Mouse (Mus musculus): ENCODE measurements around the gene Mcm3ap. TPM values are rescaled to one million over a fixed set of nuclear protein-coding genes. Genes with fewer than 3 reads are reported as not detected.

Gene Mcm3ap
- polyA plus RNA-seq, 1 experiment, result 66.6 TPM

DNA sequence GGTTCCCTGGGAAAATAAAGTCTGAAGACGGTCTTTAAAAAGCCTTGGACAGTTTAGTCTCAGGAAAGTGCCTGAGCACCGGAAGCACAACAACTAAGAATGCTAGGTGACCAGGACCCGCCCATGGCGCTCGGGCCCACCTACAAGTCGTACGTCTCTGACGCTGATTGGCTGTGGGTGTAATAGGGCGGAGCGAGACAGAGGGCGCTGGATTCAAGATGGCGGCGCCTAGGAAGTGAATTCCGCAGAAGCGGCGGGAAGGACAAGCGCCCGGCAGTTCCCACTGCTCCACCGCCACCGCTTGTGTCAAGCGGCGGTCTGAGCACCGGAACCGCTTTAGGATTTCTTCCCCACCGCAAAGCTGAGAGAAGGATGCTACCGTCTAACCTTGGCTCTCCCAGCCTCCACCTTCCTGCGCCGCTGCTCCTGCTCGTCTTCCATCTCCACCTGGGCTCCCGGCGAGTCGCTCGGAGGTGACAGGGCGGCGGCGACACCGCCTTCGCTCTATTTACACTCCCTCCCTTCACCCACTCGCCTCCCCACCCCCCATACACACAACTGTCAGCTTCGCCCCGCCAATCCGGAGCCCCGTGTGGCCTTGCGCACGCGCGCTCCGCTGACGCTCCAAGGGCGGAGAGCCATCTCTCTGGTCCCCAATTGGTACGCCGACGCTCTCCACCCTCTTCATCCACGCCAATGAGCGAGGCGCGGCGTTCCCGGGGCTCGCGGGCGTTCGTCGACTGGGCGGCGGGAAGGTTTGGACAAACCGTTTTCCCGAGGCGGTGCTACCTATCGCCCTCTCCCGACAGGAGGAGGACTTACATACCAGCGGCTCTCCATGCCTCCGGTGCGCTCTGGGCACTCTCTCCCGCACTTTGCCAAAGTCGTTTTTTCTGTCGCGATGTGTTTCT, 26.3 kb upstream of the Mcm3ap start, which contains the start of gene Pcnt:
Pcnt (minus strand) TSS at position 609 of the 911 bp plus-strand sequence.
- H3K9me3 ChIP-seq (replicated peaks; ENCODE audit: control insufficient read depth, insufficient read depth, low read length, poor library complexity, severe bottlenecking), result no peaks in the 10 kb centered on the region
- TF ChIP-seq EP300 (IDR thresholded peaks at IDR 0.05; ENCODE audit: insufficient read depth, low read depth, low read length) (no peak; the same call in 1 of the 2 replicates), CTCF (IDR thresholded peaks at IDR 0.05; ENCODE audit: low read depth, low read length) (peak; percentile 54), POLR2A (IDR thresholded peaks at IDR 0.05; ENCODE audit: insufficient read depth, low read length) (peak; percentile 54)
- H3K9ac ChIP-seq (ENCODE audit: low read depth, poor library complexity, severe bottlenecking), result peak within 1 kb of the TSS; percentile 80
- peak within 1 kb of the TSS; percentile 64 for H3K27ac ChIP-seq (ENCODE audit: insufficient read depth, low read length)
- peaks cover 3% of the 10 kb centered on the region for H3K4me1 ChIP-seq (ENCODE audit: control insufficient read depth, insufficient read depth, low read length)
- H3K27me3 ChIP-seq (ENCODE audit: control insufficient read depth, insufficient read depth, low read length, poor library complexity, severe bottlenecking), result no peaks in the 10 kb centered on the region
- H3K36me3 ChIP-seq (ENCODE audit: control insufficient read depth, insufficient read depth, low read length, poor library complexity, severe bottlenecking), result peaks cover 1% of the 10 kb centered on the region; the same call in 1 of the 2 replicates
- H3K4me3 ChIP-seq (ENCODE audit: low read depth, low read length), result peak within 1 kb of the TSS; percentile 81

DNA sequence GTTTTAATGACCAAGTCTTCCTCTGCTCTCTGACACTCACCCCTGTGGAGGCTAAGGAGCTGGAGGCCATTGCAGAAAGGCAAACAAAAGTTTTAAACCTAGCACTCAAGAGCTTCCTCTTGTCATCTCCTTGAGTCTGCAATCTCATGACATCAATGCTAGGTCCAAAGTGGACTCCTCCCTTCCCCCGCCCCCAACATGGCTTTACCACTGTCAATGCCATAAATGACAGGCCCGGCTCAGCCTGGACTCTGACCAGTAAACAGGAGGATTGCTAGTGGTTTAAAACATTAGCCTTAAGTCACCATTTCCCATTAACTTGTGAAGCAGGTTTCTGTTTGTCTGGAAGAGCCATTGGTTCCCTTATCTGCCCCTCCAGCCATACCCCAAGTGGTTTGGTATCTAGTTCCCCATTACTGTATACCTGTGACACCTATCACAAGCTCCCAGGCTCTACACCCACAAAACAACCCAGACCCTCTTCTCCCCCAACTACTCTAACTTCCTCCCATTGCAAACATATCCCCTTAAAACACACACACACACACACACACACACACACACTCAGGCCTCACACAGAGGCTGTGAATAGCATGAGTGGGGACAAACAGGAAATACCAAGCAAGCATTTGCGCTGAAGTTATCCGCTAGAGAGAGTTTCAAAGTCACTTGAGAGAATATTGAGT, 22.6 kb upstream of the Mcm3ap start:
- Histone ChIP-seq H3K27ac (ENCODE audit: insufficient read depth, low read length) (no peak overlapping the region), H3K4me3 (ENCODE audit: low read depth, low read length) (no peak overlapping the region), H3K9me3 (replicated peaks; ENCODE audit: control insufficient read depth, insufficient read depth, low read length, poor library complexity, severe bottlenecking) (no peaks in the 10 kb centered on the region), H3K27me3 (ENCODE audit: control insufficient read depth, insufficient read depth, low read length, poor library complexity, severe bottlenecking) (no peaks in the 10 kb centered on the region), H3K36me3 (ENCODE audit: control insufficient read depth, insufficient read depth, low read length, poor library complexity, severe bottlenecking) (no peaks in the 10 kb centered on the region), H3K9ac (ENCODE audit: low read depth, poor library complexity, severe bottlenecking) (no peak overlapping the region), H3K4me1 (ENCODE audit: control insufficient read depth, insufficient read depth, low read length) (no peaks in the 10 kb centered on the region)
- TF ChIP-seq POLR2A (IDR thresholded peaks at IDR 0.05; ENCODE audit: insufficient read depth, low read length) (no peak), EP300 (IDR thresholded peaks at IDR 0.05; ENCODE audit: insufficient read depth, low read depth, low read length) (no peak), CTCF (IDR thresholded peaks at IDR 0.05; ENCODE audit: low read depth, low read length) (no peak)

DNA sequence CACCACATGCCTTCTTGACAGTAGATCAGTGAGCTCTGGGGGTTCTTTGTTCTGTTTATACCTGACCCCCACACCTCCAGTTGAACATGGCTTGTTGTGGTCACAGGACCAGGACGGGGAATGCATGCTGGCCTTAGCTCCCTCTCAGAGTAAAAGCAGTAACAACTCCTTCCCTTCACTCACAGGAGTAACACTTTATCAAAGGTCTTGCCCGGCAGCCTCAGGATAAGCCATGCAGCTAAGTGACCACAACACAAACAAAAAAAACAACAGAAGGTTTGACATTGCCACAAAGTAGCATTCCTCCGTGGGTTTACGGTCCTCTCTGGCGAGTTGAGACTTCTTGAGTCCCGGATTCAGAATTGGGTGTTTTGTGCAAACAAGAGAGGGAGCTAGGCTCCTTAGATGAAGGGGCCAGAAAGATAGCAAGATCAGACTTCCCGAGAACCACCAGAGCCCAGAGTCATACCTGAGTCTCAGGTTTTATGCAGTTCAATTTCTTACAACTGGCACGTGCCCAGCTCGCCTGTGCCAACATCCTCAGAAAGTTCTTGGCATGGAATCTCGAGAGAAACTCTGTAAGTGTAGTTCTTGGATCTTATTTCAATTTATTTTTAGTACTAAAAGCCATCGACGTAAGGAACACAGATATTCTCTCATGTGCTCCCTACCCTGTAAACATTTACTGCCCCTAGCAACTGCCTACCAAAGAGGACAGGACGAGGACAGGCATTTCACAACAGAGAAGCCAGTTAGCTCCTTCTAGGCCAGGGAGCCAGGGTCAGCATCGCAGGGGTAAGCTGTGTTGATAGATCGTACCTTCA, 21.1 kb upstream of the Mcm3ap start:
- H3K4me1 ChIP-seq (ENCODE audit: control insufficient read depth, insufficient read depth, low read length), result no peaks in the 10 kb centered on the region
- H3K27ac ChIP-seq (ENCODE audit: insufficient read depth, low read length), result peak overlapping the region; percentile 17; the same call in 1 of the 2 replicates
- H3K9ac ChIP-seq (ENCODE audit: low read depth, poor library complexity, severe bottlenecking), result no peak overlapping the region
- no peak overlapping the region for H3K4me3 ChIP-seq (ENCODE audit: low read depth, low read length)
- TF ChIP-seq POLR2A (IDR thresholded peaks at IDR 0.05; ENCODE audit: insufficient read depth, low read length), result no peak
- TF ChIP-seq CTCF (IDR thresholded peaks at IDR 0.05; ENCODE audit: low read depth, low read length), result no peak
- no peak for TF ChIP-seq EP300 (IDR thresholded peaks at IDR 0.05; ENCODE audit: insufficient read depth, low read depth, low read length)
- H3K27me3 ChIP-seq (ENCODE audit: control insufficient read depth, insufficient read depth, low read length, poor library complexity, severe bottlenecking), result no peaks in the 10 kb centered on the region
- no peaks in the 10 kb centered on the region for H3K36me3 ChIP-seq (ENCODE audit: control insufficient read depth, insufficient read depth, low read length, poor library complexity, severe bottlenecking)
- H3K9me3 ChIP-seq (replicated peaks; ENCODE audit: control insufficient read depth, insufficient read depth, low read length, poor library complexity, severe bottlenecking), result no peaks in the 10 kb centered on the region

DNA sequence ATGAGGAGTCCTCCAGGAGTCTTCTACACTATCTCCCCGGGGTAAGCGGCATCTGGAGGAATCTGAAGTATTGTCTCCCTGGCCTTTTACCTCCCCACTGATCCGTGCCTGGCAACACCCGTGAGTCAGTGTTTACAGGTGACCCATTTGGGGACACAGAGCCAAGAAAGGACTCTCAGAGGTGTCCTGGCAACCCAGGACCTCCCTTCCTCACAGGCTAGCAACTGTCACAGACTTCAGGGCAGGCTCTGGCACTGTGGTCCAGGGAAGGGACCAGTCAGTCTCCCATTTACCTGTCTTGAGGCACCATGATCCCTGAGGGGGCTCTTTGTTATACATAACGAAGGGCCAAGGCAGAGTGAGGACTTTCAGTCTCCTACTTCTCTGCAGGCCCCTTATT, 19.9 kb upstream of the Mcm3ap start, which contains the start of gene 2610028H24Rik:
2610028H24Rik (plus strand) TSS at position 231 of the 400 bp plus-strand sequence.
- Histone ChIP-seq H3K9me3 (replicated peaks; ENCODE audit: control insufficient read depth, insufficient read depth, low read length, poor library complexity, severe bottlenecking) (no peaks in the 10 kb centered on the region), H3K4me1 (ENCODE audit: control insufficient read depth, insufficient read depth, low read length) (no peaks in the 10 kb centered on the region), H3K27ac (ENCODE audit: insufficient read depth, low read length) (no peak within 1 kb of the TSS), H3K27me3 (ENCODE audit: control insufficient read depth, insufficient read depth, low read length, poor library complexity, severe bottlenecking) (no peaks in the 10 kb centered on the region), H3K36me3 (ENCODE audit: control insufficient read depth, insufficient read depth, low read length, poor library complexity, severe bottlenecking) (no peaks in the 10 kb centered on the region), H3K4me3 (ENCODE audit: low read depth, low read length) (no peak within 1 kb of the TSS), H3K9ac (ENCODE audit: low read depth, poor library complexity, severe bottlenecking) (no peak within 1 kb of the TSS)
- TF ChIP-seq CTCF (IDR thresholded peaks at IDR 0.05; ENCODE audit: low read depth, low read length), result no peak
- no peak for TF ChIP-seq POLR2A (IDR thresholded peaks at IDR 0.05; ENCODE audit: insufficient read depth, low read length)
- no peak for TF ChIP-seq EP300 (IDR thresholded peaks at IDR 0.05; ENCODE audit: insufficient read depth, low read depth, low read length)

DNA sequence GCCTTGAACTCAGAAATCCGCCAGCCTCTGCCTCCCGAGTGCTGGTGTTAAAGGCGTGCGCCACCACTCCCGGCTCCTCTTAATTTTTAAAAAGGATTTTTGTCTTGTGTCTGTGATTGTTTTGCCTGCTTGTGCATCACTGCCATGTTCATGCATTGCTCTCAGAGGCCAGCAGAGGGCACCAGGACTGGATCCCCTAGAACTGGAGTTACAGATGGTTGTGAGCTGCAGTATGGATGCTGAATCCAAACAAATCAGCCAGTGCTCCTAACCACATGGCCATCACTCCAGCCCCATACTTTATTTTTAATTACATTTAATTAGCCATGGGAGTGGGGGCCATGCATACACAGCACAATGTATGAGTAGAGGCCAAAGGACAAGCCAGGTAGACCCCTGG, 13.4 kb upstream of the Mcm3ap start:
- Histone ChIP-seq H3K9ac (ENCODE audit: low read depth, poor library complexity, severe bottlenecking) (no peak overlapping the region), H3K4me1 (ENCODE audit: control insufficient read depth, insufficient read depth, low read length) (no peaks in the 10 kb centered on the region), H3K4me3 (ENCODE audit: low read depth, low read length) (no peak overlapping the region), H3K27ac (ENCODE audit: insufficient read depth, low read length) (no peak overlapping the region), H3K27me3 (ENCODE audit: control insufficient read depth, insufficient read depth, low read length, poor library complexity, severe bottlenecking) (no peaks in the 10 kb centered on the region), H3K9me3 (replicated peaks; ENCODE audit: control insufficient read depth, insufficient read depth, low read length, poor library complexity, severe bottlenecking) (peaks cover 10% of the 10 kb centered on the region; the same call in 1 of the 2 replicates), H3K36me3 (ENCODE audit: control insufficient read depth, insufficient read depth, low read length, poor library complexity, severe bottlenecking) (no peaks in the 10 kb centered on the region)
- no peak for TF ChIP-seq EP300 (IDR thresholded peaks at IDR 0.05; ENCODE audit: insufficient read depth, low read depth, low read length)
- TF ChIP-seq CTCF (IDR thresholded peaks at IDR 0.05; ENCODE audit: low read depth, low read length), result peak; percentile 77

All from ES-Bruce4 (cell line).